Comparison of ENCODE assay signal across 22 mouse cellular contexts in genomic region chr11:76674704-76675103, GRCm38 (mm10). TPM values are rescaled to one million over a fixed set of nuclear protein-coding genes. Genes with fewer than 3 reads are reported as not detected.
DNase-seq lines count a peak whose midpoint lies in the region; ATAC-seq and TF ChIP-seq lines count a peak whose summit lies in the region.
"Had no signal": no experiment of that assay in that cellular context is flagged by ENCODE, and none has a peak within 500 bp of the region (broad histone marks: within the 10 kb centered on the region; RNA-seq: fewer than 3 reads in every experiment).

No protein-coding gene starts in this region.

- TF ChIP-seq POLR2A in MEL (IDR thresholded peaks at IDR 0.05; ENCODE audit: control insufficient read depth in 1 of 2, insufficient read depth in 1 of 2, low read depth in 1 of 2, low read length in 2 of 2, poor library complexity in 1 of 2) = no peak

- WGBS in forebrain, postnatal 0 days = 39% methylated on average over 4 of the region's 4 CpGs
- 33% methylated on average over 4 of the region's 4 CpGs for whole genome bisulfite sequencing in forebrain, embryonic 16.5 days
- WGBS in lung, embryonic 14.5 days = 36% methylated on average over 4 of the region's 4 CpGs
- 36% methylated on average over 4 of the region's 4 CpGs for WGBS in lung, postnatal 0 days
- 46% methylated on average over 4 of the region's 4 CpGs for WGBS in stomach, postnatal 0 days

- peak; percentile 42 for TF ChIP-seq CTCF in forebrain, postnatal 0 days (IDR thresholded peaks at IDR 0.05; ENCODE audit: low read depth)
- TF ChIP-seq CTCF in lung, embryonic 14.5 days (IDR thresholded peaks at IDR 0.05; ENCODE audit: low read depth) = peak; percentile 23
- no peak; the same call in 1 of the 2 replicates for TF ChIP-seq CTCF in lung, postnatal 0 days (IDR thresholded peaks at IDR 0.05)
- TF ChIP-seq CTCF in MEL (IDR thresholded peaks at IDR 0.05 in 2 of 3, conservative IDR thresholded peaks at IDR 0.05 in 1 of 3; ENCODE audit: control insufficient read depth in 1 of 3, insufficient read depth in 1 of 3, low read depth in 2 of 3, low read length in 3 of 3, poor library complexity in 1 of 3, severe bottlenecking in 1 of 3) = peak in 2 of 3 experiments; percentile 28 to 38; a peak in 3 of 6 replicates
- TF ChIP-seq CTCF in stomach, postnatal 0 days (IDR thresholded peaks at IDR 0.05; ENCODE audit: low read depth) = peak; percentile 49

- no peak for DNase-seq in forebrain, postnatal 0 days
- DNase-seq in lung, embryonic 14.5 days = no peak
- DNase-seq in lung, postnatal 0 days (ENCODE audit: low spot score) = no peak
- DNase-seq in MEL (ENCODE audit: low read depth, low spot score) = peak; percentile 22
- DNase-seq in stomach, postnatal 0 days (ENCODE audit: low spot score) = no peak
- no peak for DNase-seq in ovary, postnatal 10 days (ENCODE audit: low spot score)
- DNase-seq: adrenal gland, postnatal 25 days; gastrocnemius, postnatal 36 days; kidney, adult 9 months; spleen, adult 18-20 months had no signal

- no peaks in the 10 kb centered on the region for H3K79me2 ChIP-seq in MEL (ENCODE audit: control insufficient read depth, insufficient read depth, low read length, poor library complexity)

- H3K4me3 ChIP-seq in forebrain, postnatal 0 days (ENCODE audit: low read depth, low read length) = no peak overlapping the region
- H3K4me3 ChIP-seq in forebrain, embryonic 16.5 days (replicated peaks; ENCODE audit: low read length) = no peak overlapping the region
- H3K4me3 ChIP-seq in lung, embryonic 14.5 days (ENCODE audit: low read depth, low read length) = no peak overlapping the region
- H3K4me3 ChIP-seq in lung, postnatal 0 days (ENCODE audit: low read depth, low read length) = no peak overlapping the region
- H3K4me3 ChIP-seq in MEL (ENCODE audit: control insufficient read depth in 1 of 2, insufficient read depth in 1 of 2, low read depth in 2 of 2, low read length in 2 of 2) = no peak overlapping the region
- H3K4me3 ChIP-seq in stomach, postnatal 0 days (ENCODE audit: low read depth, low read length) = no peak overlapping the region
- H3K4me3 ChIP-seq: embryonic facial prominence, embryonic 15.5 days; forebrain, embryonic 10.5 days; heart, embryonic 12.5 days; liver, embryonic 12.5 days; lung, embryonic 15.5 days; midbrain, embryonic 15.5 days; stomach, embryonic 15.5 days had no signal

- no peak for ATAC-seq in forebrain, postnatal 0 days
- no peak for ATAC-seq in forebrain, embryonic 16.5 days
- ATAC-seq in lung, embryonic 14.5 days (ENCODE audit: insufficient read depth) = no peak
- no peak for ATAC-seq in lung, postnatal 0 days
- no peak for ATAC-seq in stomach, postnatal 0 days (ENCODE audit: low FRiP score, low TSS enrichment)
- ATAC-seq: activated CD4-positive, CD25-positive, alpha-beta regulatory T cell, adult 4 months; hindbrain, embryonic 16.5 days; liver, embryonic 12.5 days; midbrain, embryonic 15.5 days had no signal

- H3K9ac ChIP-seq in forebrain, postnatal 0 days = no peak overlapping the region
- H3K9ac ChIP-seq in forebrain, embryonic 16.5 days (replicated peaks; ENCODE audit: low read depth, low read length) = no peak overlapping the region
- no peak overlapping the region for H3K9ac ChIP-seq in lung, embryonic 14.5 days
- no peak overlapping the region for H3K9ac ChIP-seq in lung, postnatal 0 days (replicated peaks; ENCODE audit: low read depth)
- no peak overlapping the region for H3K9ac ChIP-seq in MEL (ENCODE audit: control insufficient read depth, low read depth, low read length, poor library complexity, severe bottlenecking)
- H3K9ac ChIP-seq in stomach, postnatal 0 days (ENCODE audit: low read length) = no peak overlapping the region
- H3K9ac ChIP-seq: embryonic facial prominence, embryonic 15.5 days; heart, embryonic 12.5 days; liver, embryonic 12.5 days; lung, embryonic 15.5 days; midbrain, embryonic 15.5 days; stomach, embryonic 15.5 days had no signal

- H3K4me1 ChIP-seq in forebrain, postnatal 0 days (ENCODE audit: insufficient read depth) = peaks cover 10% of the 10 kb centered on the region
- 0 out of 2 replicates have a peak, but pooled peaks cover 7% of the 10 kb centered on the region for H3K4me1 ChIP-seq in forebrain, embryonic 16.5 days (replicated peaks; ENCODE audit: control insufficient read depth, insufficient read depth, low read length)
- H3K4me1 ChIP-seq in lung, embryonic 14.5 days (ENCODE audit: insufficient read depth) = no peaks in the 10 kb centered on the region
- H3K4me1 ChIP-seq in lung, postnatal 0 days (ENCODE audit: insufficient read depth, low read depth, low read length) = no peaks in the 10 kb centered on the region
- H3K4me1 ChIP-seq in MEL (ENCODE audit: control insufficient read depth in 1 of 2, insufficient read depth in 2 of 2, low read length in 2 of 2) = no peaks in the 10 kb centered on the region
- H3K4me1 ChIP-seq in stomach, postnatal 0 days (replicated peaks; ENCODE audit: control insufficient read depth, insufficient read depth) = no peaks in the 10 kb centered on the region
- H3K4me1 ChIP-seq: liver, embryonic 12.5 days had no signal

- H3K4me2 ChIP-seq in forebrain, postnatal 0 days (ENCODE audit: low read depth) = no peak overlapping the region
- H3K4me2 ChIP-seq in forebrain, embryonic 16.5 days (ENCODE audit: low read length) = no peak overlapping the region
- H3K4me2 ChIP-seq in lung, embryonic 14.5 days = no peak overlapping the region
- no peak overlapping the region for H3K4me2 ChIP-seq in lung, postnatal 0 days (replicated peaks; ENCODE audit: low read depth, low read length)
- H3K4me2 ChIP-seq in stomach, postnatal 0 days (replicated peaks; ENCODE audit: low read depth) = no peak overlapping the region
- H3K4me2 ChIP-seq: embryonic facial prominence, embryonic 15.5 days; heart, embryonic 12.5 days; liver, embryonic 12.5 days; lung, embryonic 15.5 days; midbrain, embryonic 15.5 days; stomach, embryonic 15.5 days had no signal

- no peaks in the 10 kb centered on the region for H3K36me3 ChIP-seq in forebrain, postnatal 0 days (ENCODE audit: insufficient read depth)
- no peaks in the 10 kb centered on the region for H3K36me3 ChIP-seq in forebrain, embryonic 16.5 days (ENCODE audit: control insufficient read depth, insufficient read depth)
- H3K36me3 ChIP-seq in lung, embryonic 14.5 days (ENCODE audit: insufficient read depth) = no peaks in the 10 kb centered on the region
- H3K36me3 ChIP-seq in lung, postnatal 0 days (ENCODE audit: insufficient read depth, low read length) = no peaks in the 10 kb centered on the region
- H3K36me3 ChIP-seq in MEL (ENCODE audit: control insufficient read depth in 1 of 2, insufficient read depth in 2 of 2, low read length in 2 of 2) = no peaks in the 10 kb centered on the region
- no peaks in the 10 kb centered on the region for H3K36me3 ChIP-seq in stomach, postnatal 0 days (ENCODE audit: control insufficient read depth, insufficient read depth, low read length)
- H3K36me3 ChIP-seq: embryonic facial prominence, embryonic 15.5 days; forebrain, embryonic 10.5 days; heart, embryonic 12.5 days; liver, embryonic 12.5 days; lung, embryonic 15.5 days; midbrain, embryonic 15.5 days; stomach, embryonic 15.5 days had no signal

- H3K27ac ChIP-seq in forebrain, postnatal 0 days (ENCODE audit: low read depth, low read length) = no peak overlapping the region
- no peak overlapping the region for H3K27ac ChIP-seq in forebrain, embryonic 16.5 days (ENCODE audit: low read length)
- H3K27ac ChIP-seq in lung, embryonic 14.5 days (ENCODE audit: low read depth) = no peak overlapping the region
- H3K27ac ChIP-seq in lung, postnatal 0 days (ENCODE audit: low read length) = no peak overlapping the region
- no peak overlapping the region for H3K27ac ChIP-seq in MEL (ENCODE audit: control insufficient read depth, low read depth, low read length)
- no peak overlapping the region for H3K27ac ChIP-seq in stomach, postnatal 0 days (replicated peaks)
- H3K27ac ChIP-seq: embryonic facial prominence, embryonic 15.5 days; forebrain, embryonic 10.5 days; liver, embryonic 12.5 days; lung, embryonic 15.5 days; midbrain, embryonic 15.5 days; stomach, embryonic 15.5 days had no signal

- H3K9me3 ChIP-seq in forebrain, postnatal 0 days (ENCODE audit: low read length) = no peaks in the 10 kb centered on the region
- H3K9me3 ChIP-seq in forebrain, embryonic 16.5 days (ENCODE audit: control insufficient read depth, low read length) = no peaks in the 10 kb centered on the region
- H3K9me3 ChIP-seq in lung, embryonic 14.5 days (ENCODE audit: low read depth, low read length) = no peaks in the 10 kb centered on the region
- H3K9me3 ChIP-seq in lung, postnatal 0 days (ENCODE audit: low read length) = no peaks in the 10 kb centered on the region
- H3K9me3 ChIP-seq in MEL (replicated peaks; ENCODE audit: insufficient read depth, low read length) = no peaks in the 10 kb centered on the region
- H3K9me3 ChIP-seq in stomach, postnatal 0 days (ENCODE audit: control insufficient read depth, low read length) = no peaks in the 10 kb centered on the region
- H3K9me3 ChIP-seq: embryonic facial prominence, embryonic 15.5 days; forebrain, embryonic 10.5 days; heart, embryonic 12.5 days; liver, embryonic 12.5 days; lung, embryonic 15.5 days; midbrain, embryonic 15.5 days; stomach, embryonic 15.5 days had no signal

- TF ChIP-seq EP300 in lung, postnatal 0 days (IDR thresholded peaks at IDR 0.05) = no peak
- no peak for TF ChIP-seq EP300 in MEL (IDR thresholded peaks at IDR 0.05; ENCODE audit: low read depth in 1 of 2, low read length in 2 of 2)
- no peak for TF ChIP-seq EP300 in stomach, postnatal 0 days (optimal IDR thresholded peaks at IDR 0.05)

- peak; percentile 24 for TF ChIP-seq RAD21 in MEL (IDR thresholded peaks at IDR 0.05; ENCODE audit: low read depth, low read length)

- H3K27me3 ChIP-seq in forebrain, postnatal 0 days (ENCODE audit: insufficient read depth, low read length) = peaks cover 39% of the 10 kb centered on the region
- H3K27me3 ChIP-seq in forebrain, embryonic 16.5 days (replicated peaks; ENCODE audit: control insufficient read depth, insufficient read depth, low read length) = peaks cover 49% of the 10 kb centered on the region
- H3K27me3 ChIP-seq in lung, embryonic 14.5 days (ENCODE audit: insufficient read depth, low read length) = peaks cover 51% of the 10 kb centered on the region
- peaks cover 29% of the 10 kb centered on the region for H3K27me3 ChIP-seq in lung, postnatal 0 days (replicated peaks; ENCODE audit: insufficient read depth, low read length)
- H3K27me3 ChIP-seq in MEL (ENCODE audit: control insufficient read depth in 1 of 2, insufficient read depth in 2 of 2, low read length in 2 of 2) = peaks cover 4 to 5% of the 10 kb centered on the region in 2 experiments
- peaks cover 4% of the 10 kb centered on the region; the same call in 1 of the 2 replicates for H3K27me3 ChIP-seq in stomach, postnatal 0 days (ENCODE audit: control insufficient read depth, insufficient read depth, low read length)

RNA-seq across cellular contexts. Expression of gene Bhlha9, which starts 2.4 kb away (rescaled TPM):
- total RNA-seq in forebrain, postnatal 0 days (2014; rRNA removed) = 0.62 and 0.92 TPM in 2 replicates
- polyA plus RNA-seq in forebrain, postnatal 0 days (2015; fragmentation: Nextera tagmentation; extraction: Ambion mirVana) = 0.97 and 1.8 TPM in 2 replicates
- polyA plus RNA-seq in forebrain, embryonic 16.5 days (2015; fragmentation: Nextera tagmentation; extraction: Ambion mirVana) = 0.27 and 1.3 TPM in 2 replicates
- polyA plus RNA-seq in lung, embryonic 14.5 days (2014; fragmentation: Nextera tagmentation; extraction: Ambion mirVana) = not detected in 2 replicates
- polyA plus RNA-seq in lung, postnatal 0 days (2015; fragmentation: Nextera tagmentation; extraction: Ambion mirVana) = not detected in 2 replicates
- not detected in 2 replicates for total RNA-seq in MEL (2012; rRNA removed)
- polyA plus RNA-seq in MEL (2012; ENCODE audit: insufficient read depth in 1 of 2, insufficient read length in 2 of 2, low read depth in 1 of 2, low replicate concordance in 2 of 2, missing spikeins in 1 of 2) = not detected
- polyA plus RNA-seq in stomach, postnatal 0 days (2015; fragmentation: Nextera tagmentation; extraction: Ambion mirVana) = not detected in 2 replicates
- total RNA-seq: adrenal gland, postnatal 25 days; gastrocnemius, postnatal 36 days; heart, postnatal 25 days had no signal
- polyA plus RNA-seq: activated CD4-positive, CD25-positive, alpha-beta regulatory T cell, adult 4 months; forebrain, embryonic 10.5 days; liver, embryonic 12.5 days; lung, embryonic 15.5 days; thymus, postnatal 0 days had no signal

RNA-seq across cellular contexts. Expression of gene Trarg1, which starts 4.9 kb away (rescaled TPM):
- 0.19 and 0.38 TPM in 2 replicates for total RNA-seq in forebrain, postnatal 0 days (2014; rRNA removed)
- 0.28 and 0.40 TPM in 2 replicates for polyA plus RNA-seq in forebrain, postnatal 0 days (2015; fragmentation: Nextera tagmentation; extraction: Ambion mirVana)
- polyA plus RNA-seq in forebrain, embryonic 16.5 days (2015; fragmentation: Nextera tagmentation; extraction: Ambion mirVana) = 0.24 and 0.27 TPM in 2 replicates
- polyA plus RNA-seq in lung, embryonic 14.5 days (2014; fragmentation: Nextera tagmentation; extraction: Ambion mirVana) = 0.07 and 0.16 TPM in 2 replicates
- 4.7 and 7.1 TPM in 2 replicates for polyA plus RNA-seq in lung, postnatal 0 days (2015; fragmentation: Nextera tagmentation; extraction: Ambion mirVana)
- total RNA-seq in MEL (2012; rRNA removed) = not detected in 2 replicates
- polyA plus RNA-seq in MEL (2012; ENCODE audit: insufficient read depth in 1 of 2, insufficient read length in 2 of 2, low read depth in 1 of 2, low replicate concordance in 2 of 2, missing spikeins in 1 of 2) = not detected
- polyA plus RNA-seq in stomach, postnatal 0 days (2015; fragmentation: Nextera tagmentation; extraction: Ambion mirVana) = 0.59 and 0.67 TPM in 2 replicates
- polyA plus RNA-seq: heart, embryonic 12.5 days; liver, embryonic 12.5 days had no signal

RNA-seq across cellular contexts. Expression of gene Abr, which starts 52.6 kb away (rescaled TPM):
- 241 and 262 TPM in 2 replicates for total RNA-seq in forebrain, postnatal 0 days (2014; rRNA removed)
- polyA plus RNA-seq in forebrain, postnatal 0 days (2015; fragmentation: Nextera tagmentation; extraction: Ambion mirVana) = 99.1 and 110 TPM in 2 replicates
- 117 and 121 TPM in 2 replicates for polyA plus RNA-seq in forebrain, embryonic 16.5 days (2015; fragmentation: Nextera tagmentation; extraction: Ambion mirVana)
- polyA plus RNA-seq in lung, embryonic 14.5 days (2014; fragmentation: Nextera tagmentation; extraction: Ambion mirVana) = 32.9 and 39.2 TPM in 2 replicates
- 16.6 and 17.2 TPM in 2 replicates for polyA plus RNA-seq in lung, postnatal 0 days (2015; fragmentation: Nextera tagmentation; extraction: Ambion mirVana)
- 3.3 and 3.8 TPM in 2 replicates for total RNA-seq in MEL (2012; rRNA removed)
- polyA plus RNA-seq in MEL (2012; ENCODE audit: insufficient read depth in 1 of 2, insufficient read length in 2 of 2, low read depth in 1 of 2, low replicate concordance in 2 of 2, missing spikeins in 1 of 2) = 1 to 10 TPM in 1 of 2 experiments, not detected in 1; 8.8 TPM
- polyA plus RNA-seq in stomach, postnatal 0 days (2015; fragmentation: Nextera tagmentation; extraction: Ambion mirVana) = 19.3 and 21.5 TPM in 2 replicates
